Mouse (Mus musculus) frontal cortex, postnatal 36 days (tissue): ENCODE measurements around the gene Osbpl7.

ENCODE experiments used
- DNase-seq, 2 experiments: peaks; one replicate each; pipeline ENCODE4 v3.0.0; 2022; ENCODE audit warnings: low spot score in 2 of 2

The Osbpl7 gene

GRCm38 (mm10) chr11:97050216-97050943 is at the start of gene Osbpl7:
Gene Osbpl7, plus strand, starts transcription at chr11:97050628.
- DNase-seq = peak; percentile 68 to 74

- DNase-seq = no peak
These were observed 47.3 kb upstream of the Osbpl7 start for GRCm38 (mm10) chr11:97003170-97003569.

- no peak for DNase-seq
These were observed 43.2 kb upstream of the Osbpl7 start for GRCm38 (mm10) chr11:97007093-97007794.

- DNase-seq = no peak
These were observed 41.1 kb upstream of the Osbpl7 start for GRCm38 (mm10) chr11:97009198-97009790.

GRCm38 (mm10) chr11:97013121-97013670 is 37.2 kb upstream of the Osbpl7 start, which contains the start of gene Sp6:
Gene Sp6, plus strand, starts transcription at chr11:97013394.
- no peak for DNase-seq

GRCm38 (mm10) chr11:97017696-97018582 is 32.5 kb upstream of the Osbpl7 start:
- DNase-seq = no peak

GRCm38 (mm10) chr11:97018583-97019344 is 31.7 kb upstream of the Osbpl7 start:
- DNase-seq = no peak

GRCm38 (mm10) chr11:97019345-97019708 is 31.1 kb upstream of the Osbpl7 start:
- DNase-seq = no peak

- no peak for DNase-seq
These were observed 29.2 kb upstream of the Osbpl7 start for GRCm38 (mm10) chr11:97021121-97021765.

- DNase-seq = peak; percentile 39 to 48
These were observed 28.4 kb upstream of the Osbpl7 start for GRCm38 (mm10) chr11:97021873-97022484.

- no peak for DNase-seq
These were observed 25.5 kb upstream of the Osbpl7 start for GRCm38 (mm10) chr11:97024977-97025376.

- DNase-seq = peak; percentile 83
These were observed 24.6 kb upstream of the Osbpl7 start for GRCm38 (mm10) chr11:97025721-97026344.

GRCm38 (mm10) chr11:97029686-97030417 is 20.6 kb upstream of the Osbpl7 start, which contains the start of gene Scrn2:
Gene Scrn2, plus strand, starts transcription at chr11:97029938.
- peak; percentile 80 for DNase-seq

- no peak for DNase-seq
These were observed 20.0 kb upstream of the Osbpl7 start for GRCm38 (mm10) chr11:97030426-97030825.

GRCm38 (mm10) chr11:97031977-97032376 is 18.5 kb upstream of the Osbpl7 start:
- DNase-seq = no peak

GRCm38 (mm10) chr11:97032499-97032898 is 17.9 kb upstream of the Osbpl7 start:
- DNase-seq = no peak

- DNase-seq = no peak
These were observed 16.6 kb upstream of the Osbpl7 start for GRCm38 (mm10) chr11:97033781-97034180.

- peak; percentile 69 to 72 for DNase-seq
These were observed 14.3 kb upstream of the Osbpl7 start for GRCm38 (mm10) chr11:97036141-97036540.
